Mouse (Mus musculus): ENCODE data around the gene Ccl4.

Gene Ccl4

GRCm38 (mm10) chr11:83662204-83662603, at the start of gene Ccl4:
Gene Ccl4, plus strand, starts transcription at chr11:83662584.
- TF ChIP-seq GATA4 (IDR thresholded peaks at IDR 0.05; ENCODE audit: insufficient replicate concordance, low read length) = no peak

DNA sequence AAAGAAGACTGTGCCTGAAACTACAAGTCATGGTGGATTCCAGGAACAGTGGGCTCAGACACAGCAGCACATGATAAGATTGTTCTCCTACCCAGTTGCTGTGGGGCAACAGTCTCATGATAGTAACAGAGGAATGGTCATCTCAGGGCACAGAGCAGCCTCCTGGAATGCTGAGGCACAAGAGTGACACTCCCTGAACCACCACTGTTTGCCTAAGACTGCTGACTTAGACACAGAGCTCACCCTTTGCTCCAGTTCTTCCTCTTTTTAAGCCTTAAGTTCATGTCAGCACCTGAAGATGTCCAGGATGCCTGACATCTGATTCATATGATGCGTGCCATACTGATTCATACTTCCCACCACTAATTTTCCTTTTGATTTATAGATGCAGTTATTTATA, 45.8 kb upstream of the Ccl4 start:
- TF ChIP-seq GATA4 (IDR thresholded peaks at IDR 0.05; ENCODE audit: insufficient replicate concordance, low read length) = no peak

DNA sequence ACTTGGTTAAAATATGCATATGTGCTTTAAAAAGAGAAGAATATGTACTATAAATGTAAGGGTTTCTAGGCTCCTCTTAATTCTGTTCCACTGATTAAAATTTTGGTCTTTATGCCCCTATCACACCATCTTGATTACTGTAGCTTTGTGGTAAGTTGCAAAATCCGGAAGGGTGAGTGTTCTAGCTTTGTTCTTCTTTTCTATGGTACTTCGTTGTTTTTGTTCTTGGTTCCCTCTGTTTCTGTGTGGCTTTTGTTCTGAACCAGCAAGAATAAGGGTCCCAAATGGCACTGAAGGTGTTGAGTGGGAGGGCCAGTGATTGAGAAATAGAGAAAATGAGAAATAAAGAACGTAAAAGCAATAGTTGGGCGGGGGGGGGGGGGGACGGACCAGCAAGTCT, 44.1 kb upstream of the Ccl4 start:
- TF ChIP-seq GATA4 (IDR thresholded peaks at IDR 0.05; ENCODE audit: insufficient replicate concordance, low read length) = no peak

DNA sequence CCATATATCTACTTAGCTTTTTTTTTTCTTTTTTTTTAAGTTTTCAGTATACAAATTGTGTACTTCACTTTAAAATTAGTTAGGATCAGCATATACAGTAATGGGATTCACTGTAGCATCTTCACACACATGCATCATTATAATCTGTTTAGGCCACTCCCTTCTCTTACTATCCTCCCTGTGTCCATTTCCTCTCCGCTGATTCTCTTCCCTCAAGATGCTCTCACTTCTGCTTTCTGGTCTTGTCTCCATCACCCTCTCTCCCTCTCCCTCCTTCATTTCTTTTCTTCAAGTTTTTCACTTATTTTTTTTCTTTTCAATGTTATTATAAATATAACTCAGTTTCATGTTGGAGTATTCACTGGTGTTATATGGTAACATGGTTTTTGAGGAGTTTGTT, 43.3 kb upstream of the Ccl4 start:
- no peak for TF ChIP-seq GATA4 (IDR thresholded peaks at IDR 0.05; ENCODE audit: insufficient replicate concordance, low read length)

DNA sequence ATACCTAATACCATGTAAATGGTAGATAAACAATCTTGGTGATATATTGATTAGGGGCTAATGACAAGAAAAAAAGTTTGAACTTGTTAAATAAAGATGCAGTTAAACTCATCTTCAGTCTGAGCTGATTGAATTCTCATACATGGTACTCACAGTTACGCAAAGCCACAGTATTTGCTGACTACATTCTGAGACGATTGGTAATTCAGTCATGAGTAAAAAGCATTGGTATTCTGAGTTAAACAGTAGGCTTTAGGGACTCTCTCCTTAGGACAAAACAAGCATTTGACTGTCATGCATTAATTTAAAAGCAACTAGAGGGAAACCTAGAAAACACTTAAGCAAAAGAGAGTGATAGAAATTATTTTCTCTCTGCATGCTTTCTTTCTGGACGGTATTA, 38.8 kb upstream of the Ccl4 start:
- no peak for TF ChIP-seq GATA4 (IDR thresholded peaks at IDR 0.05; ENCODE audit: insufficient replicate concordance, low read length)

DNA sequence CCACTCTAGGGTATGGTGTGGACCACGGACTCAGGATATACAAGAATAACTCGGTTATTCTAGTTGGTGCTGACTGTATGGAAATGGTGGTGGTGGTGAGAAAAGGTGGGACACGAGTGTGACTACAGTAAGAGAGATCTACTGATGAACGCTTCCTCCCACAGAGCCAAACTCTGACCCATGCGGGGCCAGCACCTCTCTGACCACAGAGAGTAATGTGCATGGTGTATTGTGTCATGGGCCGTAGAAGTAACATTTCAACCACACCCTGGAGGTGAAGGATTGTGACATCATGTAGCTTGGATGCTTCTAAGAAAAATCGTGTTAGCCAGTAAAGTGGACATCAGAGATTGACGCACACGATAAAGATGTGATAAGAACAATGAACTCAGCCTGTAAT, 33.6 kb upstream of the Ccl4 start:
- no peak for TF ChIP-seq GATA4 (IDR thresholded peaks at IDR 0.05; ENCODE audit: insufficient replicate concordance, low read length)

- no peak for TF ChIP-seq GATA4 (IDR thresholded peaks at IDR 0.05; ENCODE audit: insufficient replicate concordance, low read length)
Observed at GRCm38 (mm10) chr11:83630630-83631029, 31.8 kb upstream of the Ccl4 start.

- no peak for TF ChIP-seq GATA4 (IDR thresholded peaks at IDR 0.05; ENCODE audit: insufficient replicate concordance, low read length)
Observed at GRCm38 (mm10) chr11:83631065-83631464, 31.3 kb upstream of the Ccl4 start.

DNA sequence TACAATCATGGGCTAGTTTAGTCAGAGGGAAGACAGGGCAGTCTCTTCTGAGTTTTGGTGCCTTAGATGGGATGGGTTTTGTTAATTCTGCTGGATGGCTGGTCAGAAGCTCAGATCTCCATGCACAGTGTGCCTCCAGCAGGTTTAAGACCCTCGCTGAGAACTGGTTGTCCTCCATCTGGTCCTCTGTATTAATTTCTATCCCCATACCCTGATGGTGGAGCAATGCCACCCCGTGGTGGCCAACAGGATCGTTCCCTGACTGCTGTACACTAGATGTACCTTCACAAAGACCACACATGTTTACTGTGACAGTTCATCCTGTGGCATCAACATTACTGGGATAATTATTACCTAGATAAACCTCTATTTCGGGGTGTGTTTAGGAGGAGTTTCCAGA, 29.6 kb upstream of the Ccl4 start:
- no peak for TF ChIP-seq GATA4 (IDR thresholded peaks at IDR 0.05; ENCODE audit: insufficient replicate concordance, low read length)

DNA sequence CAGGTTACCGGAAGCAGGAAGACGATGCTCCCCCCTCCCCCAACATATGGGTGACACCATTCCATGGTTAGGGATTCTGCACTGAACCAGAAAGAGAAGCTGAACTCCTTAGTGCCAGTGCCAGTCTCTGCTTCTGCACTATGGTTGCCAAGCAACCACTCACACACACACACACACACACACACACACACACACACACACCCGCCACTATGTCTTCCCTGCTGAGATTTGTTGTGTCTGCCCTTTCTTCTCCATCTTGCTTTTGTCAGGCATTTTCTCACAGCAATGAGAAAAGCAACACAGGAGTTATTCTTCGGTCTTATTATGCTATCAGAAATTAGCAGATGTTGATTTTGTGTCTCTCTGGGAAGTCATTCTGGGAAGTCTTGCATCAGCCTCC, 28.0 kb upstream of the Ccl4 start:
- TF ChIP-seq GATA4 (IDR thresholded peaks at IDR 0.05; ENCODE audit: insufficient replicate concordance, low read length) = no peak

DNA sequence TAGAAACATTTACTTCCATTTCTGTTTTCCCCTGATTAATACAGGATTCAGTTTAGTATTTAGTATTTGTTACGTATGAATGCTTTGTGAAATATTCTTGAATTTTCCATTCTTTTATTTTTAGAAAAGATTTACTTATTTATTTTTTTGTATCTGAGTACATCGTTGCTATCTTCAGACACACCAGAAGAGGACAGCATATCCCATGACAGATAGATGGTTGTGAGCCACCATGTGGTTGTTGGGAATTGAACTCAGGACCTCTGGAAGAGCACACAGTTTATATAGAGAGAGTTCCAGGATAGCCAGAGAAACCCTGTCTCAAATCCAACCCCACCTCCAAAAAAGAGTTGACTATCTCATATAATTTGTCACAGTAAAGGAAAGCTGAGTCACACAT, 27.5 kb upstream of the Ccl4 start:
- TF ChIP-seq GATA4 (IDR thresholded peaks at IDR 0.05; ENCODE audit: insufficient replicate concordance, low read length) = no peak

GRCm38 (mm10) chr11:83636742-83637235, 25.6 kb upstream of the Ccl4 start:
- no peak for TF ChIP-seq GATA4 (IDR thresholded peaks at IDR 0.05; ENCODE audit: insufficient replicate concordance, low read length)

DNA sequence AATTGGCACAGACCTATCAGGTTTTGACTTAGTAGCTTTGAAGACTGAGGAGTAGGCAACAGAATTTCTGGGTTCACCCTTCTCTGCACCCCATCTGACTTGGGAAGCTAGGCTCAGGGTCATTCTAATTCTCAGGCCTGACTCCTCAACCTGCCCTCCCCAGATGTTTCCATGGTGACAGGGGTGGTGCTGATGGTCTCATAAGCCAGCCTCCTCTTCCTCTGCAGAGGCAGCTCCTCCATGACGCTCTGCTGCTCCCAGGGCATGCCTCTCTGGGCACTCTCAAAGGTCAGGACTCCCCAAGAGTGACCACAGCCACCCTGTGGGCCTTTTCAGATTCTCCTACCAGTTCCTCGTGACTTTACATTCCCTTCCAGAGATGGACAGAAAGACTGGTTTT, 23.4 kb upstream of the Ccl4 start:
- no peak for TF ChIP-seq GATA4 (IDR thresholded peaks at IDR 0.05; ENCODE audit: insufficient replicate concordance, low read length)

DNA sequence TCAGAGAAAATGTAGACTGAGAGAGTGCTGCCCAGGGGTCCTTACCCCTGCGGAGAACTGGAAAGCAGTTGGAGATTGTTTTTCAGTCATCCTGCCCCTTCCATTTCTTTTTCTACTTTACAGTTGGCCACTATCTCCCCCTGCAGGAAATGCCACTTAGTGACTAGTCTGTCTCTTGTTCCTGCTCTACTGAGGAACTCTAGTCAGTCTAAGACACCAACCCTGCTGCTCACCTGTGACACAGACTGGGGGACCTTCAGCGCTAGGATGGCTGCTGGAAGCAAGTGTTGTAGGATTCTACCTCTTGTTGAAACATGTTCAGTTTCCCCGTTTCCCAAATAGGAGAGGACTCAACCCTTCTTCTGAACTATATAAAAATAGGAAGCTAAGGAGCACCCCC, 22.9 kb upstream of the Ccl4 start:
- TF ChIP-seq GATA4 (IDR thresholded peaks at IDR 0.05; ENCODE audit: insufficient replicate concordance, low read length) = no peak

GRCm38 (mm10) chr11:83640141-83640540, 22.2 kb upstream of the Ccl4 start:
- TF ChIP-seq GATA4 (IDR thresholded peaks at IDR 0.05; ENCODE audit: insufficient replicate concordance, low read length) = no peak

DNA sequence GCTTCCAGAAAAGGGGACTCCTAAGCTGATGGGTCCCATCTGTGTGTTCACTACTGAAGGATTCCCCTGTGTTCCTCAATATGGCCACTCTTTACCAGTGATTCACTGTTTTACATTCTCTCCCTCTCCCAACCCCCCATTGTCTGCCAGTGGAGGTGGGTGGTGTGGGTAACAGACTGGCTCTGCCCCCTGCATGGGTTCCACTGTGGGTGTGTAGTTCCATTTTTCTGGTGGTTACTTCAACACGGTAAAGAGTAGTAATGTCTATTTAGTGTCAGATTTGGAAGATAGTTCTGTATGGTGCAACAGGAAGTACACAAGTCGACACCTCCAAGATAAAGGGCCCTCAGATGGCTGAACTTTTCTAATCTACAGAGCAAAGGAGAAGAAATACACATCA, 21.2 kb upstream of the Ccl4 start:
- no peak for TF ChIP-seq GATA4 (IDR thresholded peaks at IDR 0.05; ENCODE audit: insufficient replicate concordance, low read length)

GRCm38 (mm10) chr11:83645521-83645920, 16.9 kb upstream of the Ccl4 start, which contains the start of gene Rpl9-ps1:
Gene Rpl9-ps1, minus strand, starts transcription at chr11:83645621.
- TF ChIP-seq GATA4 (IDR thresholded peaks at IDR 0.05; ENCODE audit: insufficient replicate concordance, low read length) = no peak

Data from liver, adult (tissue).